Mouse (Mus musculus): Measurements from ENCODE around the gene Kifc3. TPM values are rescaled to one million over a fixed set of nuclear protein-coding genes. Genes with fewer than 3 reads are reported as not detected.
A peak's percentile ranks its signal among the peaks of the same experiment; 100 is the strongest.
"Not testable (repeated sequence)": the region's sequence is repeated elsewhere in the genome, so short reads cannot be mapped to it uniquely, and the experiment has no call there.

The Kifc3 gene
- polyA plus RNA-seq, 1 experiment from 2014 or later: 19.4 TPM

DNA sequence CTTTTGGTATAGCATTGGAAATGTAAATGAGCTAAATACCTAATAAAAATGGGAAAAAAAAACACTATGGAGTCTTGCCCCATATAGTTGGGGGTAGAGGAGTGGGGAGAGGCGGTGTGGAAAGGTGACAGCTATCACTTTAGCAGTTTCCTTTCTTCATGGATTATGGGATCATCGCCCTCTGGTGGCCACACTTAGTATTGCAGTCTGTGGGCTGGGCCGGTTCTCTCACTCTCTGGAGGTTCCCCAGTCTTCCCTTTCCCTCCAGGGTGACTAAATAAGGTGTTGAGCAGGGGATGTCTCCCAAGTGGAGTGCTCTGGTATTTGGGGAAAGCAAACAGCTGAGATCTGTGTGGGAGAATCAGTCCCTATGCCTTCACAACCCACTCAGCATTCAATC is 33.1 kb upstream of the Kifc3 start:
- Histone ChIP-seq H3K9me3 (ENCODE audit: control insufficient read depth, low read length) (no peaks in the 10 kb centered on the region), H3K4me1 (ENCODE audit: control insufficient read depth, insufficient read depth, low read length) (no peaks in the 10 kb centered on the region), H3K36me3 (ENCODE audit: control insufficient read depth, insufficient read depth, low read length) (no peaks in the 10 kb centered on the region), H3K9ac (replicated peaks; ENCODE audit: low read length) (no peak overlapping the region), H3K4me3 (replicated peaks; ENCODE audit: low read depth, low read length) (no peak overlapping the region), H3K27me3 (ENCODE audit: control insufficient read depth, insufficient read depth, low read length) (no peaks in the 10 kb centered on the region), H3K4me2 (ENCODE audit: low read length) (no peak overlapping the region), H3K27ac (replicated peaks; ENCODE audit: low read depth, low read length) (no peak overlapping the region)
- WGBS: 0% methylated on average over 3 of the region's 3 CpGs
- peak; percentile 84 for DNase-seq
- peak; percentile 48; the same call in 1 of the 2 replicates for ATAC-seq (ENCODE audit: low FRiP score, low TSS enrichment)

- H3K9me3 ChIP-seq (ENCODE audit: control insufficient read depth, low read length); H3K4me2 ChIP-seq (ENCODE audit: low read length); ATAC-seq (ENCODE audit: low FRiP score, low TSS enrichment); H3K36me3 ChIP-seq (ENCODE audit: control insufficient read depth, insufficient read depth, low read length); H3K27ac ChIP-seq (replicated peaks; ENCODE audit: low read depth, low read length); H3K4me1 ChIP-seq (ENCODE audit: control insufficient read depth, insufficient read depth, low read length); H3K27me3 ChIP-seq (ENCODE audit: control insufficient read depth, insufficient read depth, low read length); H3K9ac ChIP-seq (replicated peaks; ENCODE audit: low read length); H3K4me3 ChIP-seq (replicated peaks; ENCODE audit: low read depth, low read length); DNase-seq: not testable (repeated sequence)
- 96% methylated on average over 9 of the region's 9 CpGs for WGBS
Observed at GRCm38 (mm10) chr8:95230086-95230485, 27.5 kb upstream of the Kifc3 start.

DNA sequence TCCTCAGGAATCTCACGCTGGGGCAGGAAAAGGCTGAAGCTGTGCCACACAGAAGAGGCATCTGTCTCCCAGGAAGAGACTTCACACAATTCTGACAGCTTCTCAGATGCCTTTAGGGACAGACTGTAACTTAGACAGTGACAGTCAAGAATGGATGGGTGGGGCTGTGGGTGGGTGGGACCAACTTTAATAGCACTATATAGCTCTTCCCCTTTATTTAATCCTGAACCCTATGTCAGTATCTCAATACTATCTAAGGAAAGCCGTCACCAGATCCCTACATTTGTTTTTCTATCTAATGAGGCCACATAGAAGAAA is 24.5 kb upstream of the Kifc3 start:
- no peak for DNase-seq
- Histone ChIP-seq H3K4me1 (ENCODE audit: control insufficient read depth, insufficient read depth, low read length) (no peaks in the 10 kb centered on the region), H3K36me3 (ENCODE audit: control insufficient read depth, insufficient read depth, low read length) (no peaks in the 10 kb centered on the region), H3K4me2 (ENCODE audit: low read length) (no peak overlapping the region), H3K4me3 (replicated peaks; ENCODE audit: low read depth, low read length) (no peak overlapping the region), H3K9me3 (ENCODE audit: control insufficient read depth, low read length) (no peaks in the 10 kb centered on the region), H3K9ac (replicated peaks; ENCODE audit: low read length) (no peak overlapping the region), H3K27me3 (ENCODE audit: control insufficient read depth, insufficient read depth, low read length) (no peaks in the 10 kb centered on the region), H3K27ac (replicated peaks; ENCODE audit: low read depth, low read length) (no peak overlapping the region)
- 51% methylated on average over 2 of the region's 2 CpGs for WGBS
- no peak for ATAC-seq (ENCODE audit: low FRiP score, low TSS enrichment)

GRCm38 (mm10) chr8:95226251-95227150 is 23.9 kb upstream of the Kifc3 start:
- H3K27me3 ChIP-seq (ENCODE audit: control insufficient read depth, insufficient read depth, low read length): no peaks in the 10 kb centered on the region
- no peak overlapping the region for H3K4me3 ChIP-seq (replicated peaks; ENCODE audit: low read depth, low read length)
- H3K9ac ChIP-seq (replicated peaks; ENCODE audit: low read length): no peak overlapping the region
- DNase-seq: no peak
- H3K27ac ChIP-seq (replicated peaks; ENCODE audit: low read depth, low read length): no peak overlapping the region
- ATAC-seq (ENCODE audit: low FRiP score, low TSS enrichment): no peak
- H3K4me1 ChIP-seq (ENCODE audit: control insufficient read depth, insufficient read depth, low read length): no peaks in the 10 kb centered on the region
- H3K4me2 ChIP-seq (ENCODE audit: low read length): no peak overlapping the region
- no peaks in the 10 kb centered on the region for H3K9me3 ChIP-seq (ENCODE audit: control insufficient read depth, low read length)
- 78% methylated on average over 7 of the region's 7 CpGs for WGBS
- no peaks in the 10 kb centered on the region for H3K36me3 ChIP-seq (ENCODE audit: control insufficient read depth, insufficient read depth, low read length)

DNA sequence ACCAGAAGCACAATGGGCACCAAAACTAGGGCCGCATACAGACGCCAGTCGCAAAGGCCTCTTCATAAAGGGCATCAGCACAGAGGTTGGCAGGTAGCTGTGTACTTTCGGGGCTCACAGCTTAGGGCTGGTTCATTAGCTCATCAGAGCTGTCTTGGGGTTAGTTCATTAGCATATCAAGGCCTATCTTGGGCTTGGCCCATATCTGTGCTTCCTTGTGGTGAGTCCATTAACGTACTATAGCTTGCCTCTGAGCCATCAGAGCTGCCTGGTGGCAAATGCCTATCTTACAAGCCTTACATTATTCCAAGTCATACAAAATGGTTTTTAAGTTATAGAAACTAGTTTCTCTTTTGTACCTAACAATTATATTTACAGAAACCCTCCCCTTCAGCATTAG is 21.4 kb upstream of the Kifc3 start:
- Histone ChIP-seq H3K36me3 (ENCODE audit: control insufficient read depth, insufficient read depth, low read length) (no peaks in the 10 kb centered on the region), H3K4me1 (ENCODE audit: control insufficient read depth, insufficient read depth, low read length) (no peaks in the 10 kb centered on the region), H3K27me3 (ENCODE audit: control insufficient read depth, insufficient read depth, low read length) (no peaks in the 10 kb centered on the region), H3K9ac (replicated peaks; ENCODE audit: low read length) (no peak overlapping the region), H3K9me3 (ENCODE audit: control insufficient read depth, low read length) (no peaks in the 10 kb centered on the region), H3K4me3 (replicated peaks; ENCODE audit: low read depth, low read length) (no peak overlapping the region), H3K27ac (replicated peaks; ENCODE audit: low read depth, low read length) (no peak overlapping the region), H3K4me2 (ENCODE audit: low read length) (no peak overlapping the region)
- DNase-seq: no peak
- no peak for ATAC-seq (ENCODE audit: low FRiP score, low TSS enrichment)
- 84% methylated on average over 5 of the region's 5 CpGs for WGBS

DNA sequence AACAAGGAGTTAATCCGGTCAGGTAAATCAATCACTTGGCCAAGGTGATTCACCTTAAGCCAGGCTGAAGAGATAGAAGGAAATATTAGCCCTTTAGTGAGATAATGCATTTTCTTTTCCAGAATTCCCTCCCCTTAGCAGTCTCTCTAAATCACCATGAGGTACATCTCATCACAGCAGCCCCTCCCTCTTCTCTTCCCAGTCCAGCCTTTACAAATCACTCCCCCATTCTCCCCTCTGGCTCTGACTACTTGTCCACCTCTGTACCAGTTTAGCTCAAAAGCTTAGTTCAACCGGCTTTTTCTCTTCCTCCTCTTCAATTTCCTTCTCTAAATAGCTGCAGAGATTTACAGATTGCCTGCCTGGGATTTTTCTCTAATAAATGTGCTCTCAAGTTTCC is 18.4 kb upstream of the Kifc3 start:
- Histone ChIP-seq H3K9ac (replicated peaks; ENCODE audit: low read length) (no peak overlapping the region), H3K9me3 (ENCODE audit: control insufficient read depth, low read length) (no peaks in the 10 kb centered on the region)
- 63% methylated on average over 2 of the region's 2 CpGs for WGBS

DNA sequence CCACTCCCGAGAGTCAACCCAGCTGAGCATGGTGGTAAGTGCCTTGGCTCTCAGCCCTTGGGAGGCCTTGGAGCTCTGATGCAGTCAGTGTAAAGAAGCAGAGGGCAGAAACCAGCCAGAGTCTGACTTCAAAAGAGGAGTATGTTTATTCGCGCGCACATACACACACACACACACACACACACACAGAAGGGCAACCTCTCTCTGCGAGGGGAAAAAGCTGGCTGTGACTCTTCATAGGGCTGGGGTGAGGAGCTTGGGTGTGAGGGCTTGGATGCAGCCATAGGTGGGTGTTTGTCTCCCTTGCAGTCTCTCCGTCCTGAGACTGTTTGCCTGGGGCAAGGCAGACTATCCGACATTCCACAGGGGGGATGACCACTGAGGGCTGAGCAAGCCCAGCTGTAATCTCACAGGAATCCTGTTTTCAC is 18.0 kb upstream of the Kifc3 start:
- 57% methylated on average over 7 of the region's 7 CpGs for WGBS
- H3K9ac ChIP-seq (replicated peaks; ENCODE audit: low read length): no peak overlapping the region

More for the DNA sequence above, 18.4 kb upstream of the Kifc3 start:
- ATAC-seq (ENCODE audit: low FRiP score, low TSS enrichment) (no peak), DNase-seq (no peak)
- Histone ChIP-seq H3K36me3 (ENCODE audit: control insufficient read depth, insufficient read depth, low read length) (no peaks in the 10 kb centered on the region), H3K4me2 (ENCODE audit: low read length) (no peak overlapping the region), H3K27me3 (ENCODE audit: control insufficient read depth, insufficient read depth, low read length) (no peaks in the 10 kb centered on the region), H3K4me3 (replicated peaks; ENCODE audit: low read depth, low read length) (no peak overlapping the region), H3K27ac (replicated peaks; ENCODE audit: low read depth, low read length) (no peak overlapping the region), H3K4me1 (ENCODE audit: control insufficient read depth, insufficient read depth, low read length) (no peaks in the 10 kb centered on the region)

GRCm38 (mm10) chr8:95219623-95220022 is 17.0 kb upstream of the Kifc3 start:
- Histone ChIP-seq H3K4me1 (ENCODE audit: control insufficient read depth, insufficient read depth, low read length) (no peaks in the 10 kb centered on the region), H3K9me3 (ENCODE audit: control insufficient read depth, low read length) (no peaks in the 10 kb centered on the region), H3K4me3 (replicated peaks; ENCODE audit: low read depth, low read length) (no peak overlapping the region), H3K9ac (replicated peaks; ENCODE audit: low read length) (no peak overlapping the region), H3K36me3 (ENCODE audit: control insufficient read depth, insufficient read depth, low read length) (no peaks in the 10 kb centered on the region), H3K27ac (replicated peaks; ENCODE audit: low read depth, low read length) (no peak overlapping the region), H3K4me2 (ENCODE audit: low read length) (no peak overlapping the region), H3K27me3 (ENCODE audit: control insufficient read depth, insufficient read depth, low read length) (no peaks in the 10 kb centered on the region)
- DNase-seq: no peak
- 88% methylated on average over 8 of the region's 8 CpGs for WGBS
- ATAC-seq (ENCODE audit: low FRiP score, low TSS enrichment): no peak

More for the DNA sequence above, 18.0 kb upstream of the Kifc3 start:
- Histone ChIP-seq H3K27ac (replicated peaks; ENCODE audit: low read depth, low read length) (no peak overlapping the region), H3K4me1 (ENCODE audit: control insufficient read depth, insufficient read depth, low read length) (no peaks in the 10 kb centered on the region), H3K4me3 (replicated peaks; ENCODE audit: low read depth, low read length) (no peak overlapping the region), H3K36me3 (ENCODE audit: control insufficient read depth, insufficient read depth, low read length) (no peaks in the 10 kb centered on the region), H3K27me3 (ENCODE audit: control insufficient read depth, insufficient read depth, low read length) (no peaks in the 10 kb centered on the region), H3K4me2 (ENCODE audit: low read length) (no peak overlapping the region), H3K9me3 (ENCODE audit: control insufficient read depth, low read length) (no peaks in the 10 kb centered on the region)
- ATAC-seq (ENCODE audit: low FRiP score, low TSS enrichment) (no peak), DNase-seq (no peak)

DNA sequence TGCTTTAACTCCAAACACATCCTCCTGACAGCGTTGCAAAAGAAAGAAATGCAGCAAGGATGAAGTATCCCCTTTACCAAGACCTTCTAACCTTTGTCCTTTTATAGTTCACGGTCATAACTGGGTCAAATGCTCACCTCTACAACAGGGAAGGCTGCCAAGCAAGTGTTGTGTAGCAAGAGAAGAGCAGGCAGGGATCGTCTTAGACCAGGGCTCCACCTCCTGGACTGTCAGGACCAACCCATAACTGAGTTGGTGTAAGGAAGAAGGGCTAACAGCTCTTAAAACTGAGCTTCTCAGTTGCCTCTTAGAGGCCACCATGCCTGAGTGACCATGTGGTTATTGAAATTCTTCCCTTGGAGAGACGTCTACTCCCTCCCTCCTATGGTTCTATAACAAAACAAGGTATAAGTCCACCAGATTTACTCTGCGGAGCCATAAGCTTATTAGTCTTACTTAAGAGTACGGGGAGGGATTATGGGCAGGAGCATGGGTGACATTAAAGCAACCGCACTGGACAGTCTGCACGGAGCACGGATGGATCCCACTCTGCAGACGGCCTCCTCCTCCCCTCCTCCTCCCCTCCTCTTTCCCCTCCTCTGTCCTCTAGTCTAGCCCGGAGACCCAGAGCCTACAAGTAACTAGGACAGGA is 13.2 kb upstream of the Kifc3 start:
- 52% methylated on average over 11 of the region's 11 CpGs for WGBS
- ATAC-seq (ENCODE audit: low FRiP score, low TSS enrichment): no peak

More for the DNA sequence above, 13.2 kb upstream of the Kifc3 start:
- Histone ChIP-seq H3K9ac (replicated peaks; ENCODE audit: low read length) (no peak overlapping the region), H3K4me2 (ENCODE audit: low read length) (no peak overlapping the region), H3K4me1 (ENCODE audit: control insufficient read depth, insufficient read depth, low read length) (no peaks in the 10 kb centered on the region), H3K27ac (replicated peaks; ENCODE audit: low read depth, low read length) (no peak overlapping the region), H3K27me3 (ENCODE audit: control insufficient read depth, insufficient read depth, low read length) (no peaks in the 10 kb centered on the region), H3K36me3 (ENCODE audit: control insufficient read depth, insufficient read depth, low read length) (no peaks in the 10 kb centered on the region), H3K9me3 (ENCODE audit: control insufficient read depth, low read length) (no peaks in the 10 kb centered on the region), H3K4me3 (replicated peaks; ENCODE audit: low read depth, low read length) (no peak overlapping the region)
- DNase-seq: no peak
